Mouse (Mus musculus) spleen, postnatal 14 days (tissue): ENCODE data around the gene Eno2.

Source experiments
- DNase-seq, 2 experiments: peaks; one replicate each; pipeline ENCODE4 v3.0.0; 2021 to 2022; ENCODE audit warnings: low spot score in 2 of 2

Gene Eno2

DNA sequence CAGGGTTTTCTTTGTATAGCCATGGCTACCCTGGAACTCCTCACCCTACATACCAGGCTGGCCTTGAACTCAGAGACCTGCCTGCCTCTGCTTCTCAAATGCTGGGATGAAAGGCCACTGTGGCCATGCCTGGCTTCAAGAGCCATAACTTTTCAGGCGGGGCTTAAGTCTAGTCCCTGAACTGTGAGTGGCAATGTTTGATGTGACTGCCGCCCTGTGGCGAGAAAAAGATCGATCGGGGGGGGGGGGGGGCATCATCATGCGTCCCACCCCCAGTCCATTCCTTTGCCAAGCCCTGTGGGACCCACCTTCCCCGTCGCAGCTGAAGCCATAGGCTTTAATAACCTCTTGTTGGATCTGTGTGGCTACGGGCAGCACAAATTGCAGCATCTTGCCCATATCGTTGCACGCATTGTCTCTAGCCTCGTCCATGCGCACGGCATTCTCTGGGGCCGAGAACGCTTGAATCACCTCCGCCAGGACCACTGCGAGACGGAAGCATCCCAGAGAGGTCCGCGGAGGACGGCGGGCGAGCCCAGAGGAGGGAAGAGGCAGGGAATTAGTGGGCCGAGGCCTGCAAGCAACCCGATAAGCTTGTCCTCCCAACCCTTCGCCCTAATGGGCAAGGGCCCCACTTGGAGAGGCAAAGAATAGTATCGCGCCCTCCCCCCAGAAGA is 29.1 kb downstream of the Eno2 start:
- DNase-seq = peak; percentile 43 to 53

DNA sequence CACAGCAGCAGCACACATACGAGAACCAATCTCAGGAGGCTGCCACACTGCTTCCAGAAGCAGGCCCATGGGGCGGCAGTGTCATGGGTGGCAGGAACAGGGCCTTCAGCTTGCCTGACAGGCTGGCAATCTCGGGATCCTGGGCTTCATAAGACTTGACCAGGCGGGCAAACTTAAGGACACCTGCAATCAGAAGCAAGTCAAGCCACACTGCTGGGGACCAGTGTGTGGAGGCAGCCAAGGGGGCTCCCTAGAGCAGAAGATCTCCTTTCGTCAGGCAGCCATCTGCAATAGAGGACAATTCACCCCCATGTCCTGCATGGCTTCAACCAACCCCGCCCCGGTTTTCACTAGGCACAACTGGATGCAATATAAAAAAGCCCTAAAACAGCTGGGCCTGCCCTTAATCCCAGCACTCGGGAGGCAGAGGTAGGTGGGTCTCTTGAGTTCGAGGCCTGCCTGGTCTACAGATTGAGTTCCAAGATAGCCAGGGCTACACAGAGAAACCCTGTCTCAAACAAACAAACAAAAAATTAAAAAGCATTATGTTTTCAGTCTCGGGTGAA is 30.2 kb downstream of the Eno2 start:
- no peak for DNase-seq

DNA sequence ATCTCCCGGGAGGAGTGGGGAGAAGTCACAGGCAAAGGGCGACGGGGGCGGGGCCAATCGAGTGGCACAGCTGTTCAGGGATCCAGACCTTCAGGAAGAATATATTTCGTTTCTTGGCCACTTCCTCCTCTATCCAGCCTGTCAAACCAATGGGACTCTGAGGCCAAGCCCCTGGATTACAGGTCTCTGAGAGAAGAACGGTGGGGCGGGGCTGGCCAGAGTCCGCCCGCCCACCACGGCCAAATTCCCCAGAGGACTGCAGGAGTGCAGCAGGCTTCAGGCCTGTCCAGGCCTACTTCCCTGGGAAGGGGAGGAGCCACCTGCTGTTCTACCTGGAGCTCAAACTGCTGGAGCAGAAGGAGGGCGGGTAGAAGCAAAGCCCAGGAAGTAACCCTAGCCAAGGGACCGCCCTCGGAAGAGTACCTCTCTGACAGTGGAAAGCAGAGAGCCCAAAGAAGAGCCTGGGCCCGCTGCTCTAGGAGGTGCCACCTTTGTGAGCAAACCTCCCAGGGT is 30.9 kb downstream of the Eno2 start, which contains the start of gene Ptpn6:
TSS of gene Ptpn6 (minus strand) at position 204 of the 513 bp plus-strand sequence.
- DNase-seq = no peak

DNA sequence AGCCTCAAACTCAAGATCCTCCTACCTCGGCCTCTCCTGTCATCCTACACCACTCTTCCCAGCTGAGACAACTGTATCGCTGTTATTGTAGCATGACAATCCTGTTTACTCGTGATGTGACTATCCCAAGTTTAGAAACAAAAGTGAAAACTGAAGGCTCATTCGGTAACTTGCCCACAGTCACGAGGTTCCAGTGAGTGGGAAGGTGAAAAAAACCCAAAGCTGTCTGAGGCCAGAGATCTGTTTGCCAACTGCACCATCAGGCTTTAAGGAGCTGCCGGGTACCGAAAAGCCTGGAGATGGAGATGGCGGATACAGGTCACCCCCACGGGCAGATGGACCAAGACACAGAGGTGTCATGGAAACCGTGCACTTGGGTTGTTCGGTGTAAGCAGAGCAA is 32.4 kb downstream of the Eno2 start:
- no peak for DNase-seq

DNA sequence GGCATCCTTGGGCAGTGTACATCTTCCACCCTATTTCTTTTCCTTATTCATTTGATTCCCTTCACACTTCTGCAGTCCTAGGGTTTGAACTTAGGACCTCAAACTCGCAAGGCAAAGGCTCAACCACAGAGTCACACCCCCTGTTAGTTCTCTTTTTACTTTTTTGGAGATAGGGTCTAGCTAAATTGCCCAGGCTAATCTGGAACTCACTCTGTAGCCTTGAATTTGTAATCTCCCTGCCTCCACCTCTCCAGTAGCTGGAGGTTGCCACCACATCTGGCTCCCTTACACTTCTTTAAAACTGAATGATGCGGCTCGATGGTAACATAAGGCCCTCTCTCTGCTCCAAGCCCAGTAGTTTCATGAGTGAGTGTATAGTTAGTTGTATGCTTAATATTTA is 35.1 kb downstream of the Eno2 start:
- no peak for DNase-seq

DNA sequence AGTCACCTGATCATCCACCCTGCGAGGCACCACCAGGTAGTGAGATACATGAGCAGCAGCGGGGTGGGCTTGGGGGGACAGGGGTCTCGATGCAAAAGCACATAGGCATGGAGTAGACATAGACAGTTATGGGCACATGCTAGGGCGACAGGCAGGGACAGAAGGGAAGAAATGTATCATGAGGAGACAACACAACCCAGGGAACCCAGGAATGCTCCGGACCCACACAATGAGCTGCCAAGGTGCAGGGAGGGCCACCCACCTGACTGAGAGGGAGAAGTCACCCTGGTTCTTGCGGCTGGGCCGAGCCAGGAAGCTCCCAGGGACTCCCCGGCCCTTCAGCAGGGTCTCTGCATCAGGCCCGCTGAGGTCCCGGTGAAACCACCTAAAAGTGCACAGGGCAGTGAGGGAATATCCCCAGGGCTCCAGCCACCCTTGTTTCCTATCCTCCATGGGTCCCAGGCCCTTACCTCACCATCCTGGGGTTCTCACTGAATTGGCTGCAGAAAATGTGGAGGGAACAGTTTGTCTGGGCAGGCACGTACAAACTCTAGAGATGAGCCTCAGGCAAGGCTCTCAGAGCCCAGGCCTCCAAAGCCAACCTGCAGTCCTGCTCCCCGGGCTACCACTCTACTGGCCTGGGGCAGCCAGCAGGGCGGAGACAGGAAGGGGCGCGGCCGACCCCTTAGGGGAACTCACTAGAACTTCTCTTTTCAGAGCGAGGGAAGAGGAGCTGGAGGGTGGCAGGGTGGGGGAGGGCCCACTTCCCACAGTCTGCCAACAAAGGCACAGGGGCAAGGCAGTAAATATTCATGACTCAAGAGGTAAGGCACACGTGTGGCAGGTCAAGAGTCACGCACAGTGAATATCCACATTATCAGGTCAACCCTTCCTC is 36.8 kb downstream of the Eno2 start:
- peak; percentile 71 to 80 for DNase-seq

DNA sequence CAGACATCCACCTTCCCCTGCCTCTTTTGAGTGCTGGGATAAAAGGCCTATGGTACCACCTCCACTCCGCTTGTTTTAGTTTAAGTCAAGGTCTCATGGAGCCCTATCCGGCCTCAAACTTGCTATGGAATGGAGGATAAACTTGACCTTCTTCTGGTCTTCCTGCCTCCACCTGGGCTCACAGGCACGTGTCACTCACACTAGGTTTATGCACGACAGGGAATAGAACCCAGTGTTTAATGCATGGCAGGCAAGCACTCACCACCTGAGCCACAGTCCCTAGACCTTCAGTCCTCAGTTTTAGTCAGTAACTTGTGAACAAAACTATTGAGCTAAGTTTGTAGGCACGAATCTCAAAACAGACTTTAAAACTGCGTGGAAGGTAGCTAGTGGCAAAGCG is 38.4 kb downstream of the Eno2 start:
- no peak for DNase-seq

DNA sequence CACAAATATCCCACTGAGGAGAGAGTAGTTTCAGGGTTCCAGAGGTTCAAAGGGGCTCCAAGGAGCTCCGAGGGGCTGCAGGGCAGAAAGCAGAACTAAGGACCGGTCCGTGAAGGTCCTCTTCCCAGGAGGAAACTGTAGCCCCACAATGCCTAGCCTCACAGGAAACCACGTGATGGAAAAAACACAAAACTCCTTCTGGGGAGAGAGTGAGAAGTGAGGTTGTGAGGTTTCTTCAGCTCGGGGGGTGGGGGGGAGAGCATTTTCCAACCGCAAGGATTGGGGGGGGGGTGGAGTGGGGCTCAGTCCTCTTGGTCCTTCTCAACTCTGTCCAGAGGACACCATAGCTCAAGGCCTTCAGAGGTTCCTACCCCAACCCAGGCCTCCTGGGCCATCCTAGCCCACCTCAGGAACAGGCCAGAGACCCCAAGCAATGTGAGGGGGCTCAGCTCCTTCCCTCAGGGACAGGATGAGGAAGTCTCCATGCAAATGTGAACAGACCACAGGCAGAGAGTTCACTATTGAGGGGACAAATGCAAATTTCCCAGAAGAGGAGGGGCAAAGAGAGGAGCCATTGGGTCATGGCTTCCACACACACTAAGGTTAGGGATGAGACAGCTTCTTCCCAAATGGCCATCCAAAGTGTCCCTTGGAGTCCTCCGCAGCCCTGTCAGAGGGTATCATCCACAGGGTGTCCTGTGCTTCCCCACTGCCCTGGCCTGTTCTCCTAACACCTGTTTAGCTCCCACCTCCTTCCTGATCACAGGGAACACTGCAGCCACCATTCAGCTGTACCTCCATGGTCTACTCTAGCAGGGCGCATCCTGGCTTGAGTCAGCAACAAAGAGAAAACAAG is 39.4 kb downstream of the Eno2 start:
- DNase-seq = no peak

DNA sequence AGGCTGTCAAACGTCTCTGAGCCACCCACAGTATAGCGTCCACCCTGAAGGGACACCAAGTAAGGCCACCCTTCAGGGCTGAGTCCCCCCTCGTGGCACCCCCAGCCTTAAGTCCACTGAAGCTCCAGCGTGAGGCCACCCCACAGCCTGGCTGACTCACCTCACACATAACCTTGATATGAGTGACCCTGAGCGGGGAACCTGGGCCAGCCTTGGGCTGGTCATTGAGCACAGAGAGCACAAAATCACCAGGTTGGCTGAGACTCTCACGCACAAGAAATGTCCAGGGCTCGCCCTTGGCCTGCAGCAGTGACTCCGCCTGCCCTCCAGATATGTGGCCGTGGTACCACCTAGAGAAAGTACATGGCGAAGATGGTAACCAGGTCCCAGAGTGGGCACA is 40.9 kb downstream of the Eno2 start:
- no peak for DNase-seq

DNA sequence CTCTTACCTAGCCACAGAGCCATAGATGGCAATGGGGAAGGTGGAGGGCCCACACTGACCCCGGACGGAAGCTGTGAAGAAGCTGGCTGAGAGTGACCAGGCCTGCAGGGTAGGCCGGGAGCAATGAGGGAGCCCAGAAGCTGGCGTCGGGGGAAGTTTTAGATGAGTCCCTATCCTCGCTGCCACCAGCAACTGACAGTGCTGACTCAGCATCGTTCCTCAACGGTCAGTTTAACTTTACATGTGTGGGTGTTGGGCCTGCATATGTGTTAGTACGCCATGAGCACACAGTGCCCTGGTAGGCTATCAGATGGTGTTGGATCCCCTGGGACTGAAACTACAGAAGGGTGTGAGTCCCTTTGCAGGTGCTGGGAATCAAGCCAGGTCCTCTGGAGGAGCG is 45.0 kb downstream of the Eno2 start:
- no peak for DNase-seq

DNA sequence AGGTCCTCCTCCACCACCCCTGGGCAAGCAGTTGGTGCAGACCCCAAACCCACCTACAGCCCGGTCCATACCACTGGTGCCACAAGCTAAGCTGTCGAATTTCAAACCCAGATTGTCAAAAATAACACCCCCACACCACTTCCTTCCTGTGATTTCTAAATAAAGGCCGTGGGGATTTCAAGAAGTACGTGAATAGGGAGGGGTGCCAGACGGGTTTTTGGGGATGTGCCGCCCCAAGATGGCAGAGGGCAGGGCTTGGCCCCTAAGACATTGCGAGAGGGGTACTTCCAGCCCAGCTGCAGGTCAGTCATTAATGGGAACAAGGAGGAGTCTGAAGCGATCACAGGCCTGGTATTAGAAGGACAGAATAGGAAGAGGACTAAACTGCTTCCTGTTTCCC is 45.9 kb downstream of the Eno2 start:
- DNase-seq = no peak

DNA sequence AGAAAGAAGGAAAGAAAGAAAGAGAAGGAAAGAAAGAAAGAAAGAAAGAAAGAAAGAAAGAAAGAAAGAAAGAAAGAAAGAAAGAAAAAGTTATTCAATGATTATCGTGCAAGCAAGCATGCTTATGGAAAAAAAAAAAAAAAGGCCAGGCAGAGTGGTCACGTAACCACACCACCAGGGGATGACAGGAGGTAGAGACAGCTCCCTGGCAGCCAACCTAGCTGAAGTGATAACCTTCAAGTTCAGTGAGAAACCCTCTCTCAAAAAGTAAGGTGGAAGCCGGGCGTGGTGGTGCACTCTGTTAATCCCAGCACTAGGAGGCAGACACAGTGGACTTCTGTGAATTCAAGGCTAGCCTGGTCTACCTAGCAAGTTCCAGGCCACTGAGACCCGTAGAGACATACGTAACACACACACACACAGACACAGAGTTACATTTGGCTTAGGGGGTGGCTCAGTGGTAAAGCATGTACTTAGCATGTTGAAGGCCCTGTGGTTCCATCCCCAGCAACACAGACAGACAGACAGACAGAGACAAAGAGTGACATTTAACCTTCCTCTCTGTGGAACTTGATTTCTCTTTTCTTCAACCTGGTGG is 46.5 kb downstream of the Eno2 start:
- no peak for DNase-seq

DNA sequence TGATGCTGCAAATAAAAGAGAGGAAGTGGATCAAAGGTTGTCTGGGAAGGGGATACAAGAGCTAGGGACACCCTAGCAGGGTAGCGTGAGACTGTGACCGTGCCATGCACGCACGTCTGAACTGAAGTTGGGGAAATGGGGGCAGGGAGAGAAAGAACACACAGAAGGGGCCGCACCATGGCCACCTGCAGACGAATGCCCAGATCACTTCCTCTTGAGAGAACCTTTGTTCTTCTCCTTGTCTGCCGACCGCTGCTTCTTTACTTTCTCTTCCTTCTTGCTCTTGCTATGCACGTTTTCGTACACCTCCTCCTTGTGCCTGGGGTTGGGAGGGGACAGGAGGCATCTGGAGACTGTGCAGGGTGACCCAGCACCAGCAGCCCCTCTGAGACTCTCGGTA is 48.6 kb downstream of the Eno2 start:
- DNase-seq = no peak

DNA sequence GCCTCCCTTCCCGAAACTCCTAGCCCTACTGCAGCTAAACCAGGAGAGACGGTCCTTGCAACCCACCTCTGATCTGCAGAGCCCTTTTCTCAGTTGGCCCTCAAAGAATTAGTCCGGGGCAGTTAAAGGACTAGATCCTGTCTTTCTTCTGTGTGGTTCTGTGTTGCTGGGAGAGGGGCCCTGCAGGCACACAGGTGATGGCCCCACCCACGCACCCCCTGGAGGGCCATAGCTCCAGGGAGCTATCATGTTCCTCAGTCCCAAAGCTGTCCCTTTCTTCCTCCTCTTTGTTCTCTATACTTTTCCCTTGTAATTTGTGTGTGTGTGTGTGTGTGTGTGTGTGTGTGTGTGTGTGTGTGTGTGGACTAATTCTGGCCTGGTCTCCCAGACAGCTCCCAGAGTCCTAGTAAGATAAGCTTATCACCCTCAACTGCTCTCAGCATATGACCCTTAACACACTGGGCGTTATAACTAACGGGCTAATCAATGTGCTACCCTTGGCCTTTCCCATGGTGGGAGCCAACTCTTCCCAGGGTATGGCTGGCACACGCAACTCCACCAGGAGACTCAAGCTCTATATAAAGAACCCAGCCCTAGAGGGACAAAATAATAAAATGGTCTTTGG is 50.0 kb downstream of the Eno2 start:
- no peak for DNase-seq

DNA sequence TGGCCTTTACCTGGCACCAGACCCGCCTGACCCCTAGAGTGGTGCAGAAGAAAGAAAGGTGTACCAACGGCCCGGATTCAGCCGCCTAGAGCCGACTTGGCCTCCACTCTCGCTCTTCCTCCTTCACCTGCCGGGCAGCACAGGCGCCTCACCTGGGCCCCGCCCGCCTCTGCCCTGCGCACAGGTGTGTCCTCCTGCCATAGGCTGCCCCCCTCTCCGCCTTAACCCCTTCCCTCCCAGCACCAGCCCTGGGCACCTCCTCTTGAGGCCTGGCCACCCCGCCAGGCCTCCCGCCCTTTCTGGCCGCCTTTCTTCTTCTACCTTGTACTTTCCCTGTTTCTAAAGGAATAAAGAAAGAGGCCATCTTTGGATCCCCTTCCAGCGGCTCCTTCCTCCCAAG is 50.8 kb downstream of the Eno2 start:
- DNase-seq = no peak

DNA sequence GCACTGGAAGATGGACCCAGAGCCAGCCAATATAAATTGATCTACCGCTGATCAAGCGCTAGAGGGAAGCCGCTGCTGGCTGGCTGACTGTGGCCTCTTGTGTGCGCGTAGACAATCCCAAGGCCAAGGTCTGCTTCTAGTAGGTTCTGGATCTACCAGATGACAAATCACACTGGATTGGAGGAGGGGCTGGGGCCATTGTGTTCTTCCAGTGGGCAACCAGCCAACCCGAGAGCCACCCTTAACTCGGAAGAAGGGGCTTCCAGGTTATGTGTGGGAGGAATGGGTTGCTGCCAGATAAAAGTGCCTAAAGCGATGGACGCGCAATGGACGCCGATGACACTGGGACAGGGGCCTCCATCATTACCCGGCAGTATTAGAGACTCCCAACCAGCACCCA is 51.5 kb downstream of the Eno2 start:
- DNase-seq = no peak

DNA sequence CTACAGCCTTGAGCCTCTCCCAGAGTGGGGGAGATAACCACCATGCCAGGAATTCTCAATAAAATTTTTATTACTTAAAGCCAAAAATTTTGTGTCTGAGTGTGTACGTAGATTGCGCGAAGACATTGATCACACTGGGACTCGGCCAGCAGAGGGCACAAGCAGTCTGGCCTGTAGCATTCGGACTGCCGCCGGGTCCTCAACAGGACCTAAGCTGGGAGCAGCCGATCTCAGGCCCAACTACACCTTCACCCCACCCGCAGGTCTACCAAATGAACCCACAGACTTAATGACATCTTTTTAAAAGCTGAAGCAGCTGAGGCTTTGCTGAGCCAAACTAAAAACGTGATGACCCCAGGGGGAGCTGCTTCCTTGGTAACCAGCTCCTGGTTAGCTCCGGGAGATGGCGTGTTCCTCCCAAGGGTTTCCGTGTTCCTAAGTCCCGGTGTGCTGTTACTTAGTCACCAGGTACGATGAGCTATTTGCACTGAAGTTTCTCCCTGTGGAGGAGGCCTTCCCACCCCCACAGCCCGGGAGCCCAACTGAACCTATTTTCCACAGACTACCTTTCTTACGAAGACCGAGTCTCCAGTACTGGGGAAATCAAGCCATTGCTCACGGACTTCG is 52.5 kb downstream of the Eno2 start:
- peak in 1 of 2 experiments; percentile 57 for DNase-seq

DNA sequence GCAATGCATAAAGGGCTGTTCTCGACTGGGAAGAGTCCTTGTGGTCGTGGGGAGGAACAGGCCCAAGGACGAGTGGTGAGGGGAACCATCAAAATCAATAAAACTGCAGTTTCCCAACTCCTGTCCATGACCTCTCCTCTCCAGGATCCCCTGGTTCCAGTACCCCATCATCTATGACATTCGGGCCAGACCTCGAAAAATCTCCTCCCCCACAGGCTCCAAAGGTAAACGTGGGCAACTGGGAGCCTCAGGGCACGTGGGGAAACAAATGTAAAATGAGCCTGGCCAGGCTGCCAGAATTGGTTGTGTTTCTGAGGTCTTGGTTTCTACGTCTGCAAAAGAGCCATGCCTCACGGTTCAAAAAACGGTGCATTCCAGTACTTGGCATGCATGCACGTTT is 56.6 kb downstream of the Eno2 start:
- no peak for DNase-seq

DNA sequence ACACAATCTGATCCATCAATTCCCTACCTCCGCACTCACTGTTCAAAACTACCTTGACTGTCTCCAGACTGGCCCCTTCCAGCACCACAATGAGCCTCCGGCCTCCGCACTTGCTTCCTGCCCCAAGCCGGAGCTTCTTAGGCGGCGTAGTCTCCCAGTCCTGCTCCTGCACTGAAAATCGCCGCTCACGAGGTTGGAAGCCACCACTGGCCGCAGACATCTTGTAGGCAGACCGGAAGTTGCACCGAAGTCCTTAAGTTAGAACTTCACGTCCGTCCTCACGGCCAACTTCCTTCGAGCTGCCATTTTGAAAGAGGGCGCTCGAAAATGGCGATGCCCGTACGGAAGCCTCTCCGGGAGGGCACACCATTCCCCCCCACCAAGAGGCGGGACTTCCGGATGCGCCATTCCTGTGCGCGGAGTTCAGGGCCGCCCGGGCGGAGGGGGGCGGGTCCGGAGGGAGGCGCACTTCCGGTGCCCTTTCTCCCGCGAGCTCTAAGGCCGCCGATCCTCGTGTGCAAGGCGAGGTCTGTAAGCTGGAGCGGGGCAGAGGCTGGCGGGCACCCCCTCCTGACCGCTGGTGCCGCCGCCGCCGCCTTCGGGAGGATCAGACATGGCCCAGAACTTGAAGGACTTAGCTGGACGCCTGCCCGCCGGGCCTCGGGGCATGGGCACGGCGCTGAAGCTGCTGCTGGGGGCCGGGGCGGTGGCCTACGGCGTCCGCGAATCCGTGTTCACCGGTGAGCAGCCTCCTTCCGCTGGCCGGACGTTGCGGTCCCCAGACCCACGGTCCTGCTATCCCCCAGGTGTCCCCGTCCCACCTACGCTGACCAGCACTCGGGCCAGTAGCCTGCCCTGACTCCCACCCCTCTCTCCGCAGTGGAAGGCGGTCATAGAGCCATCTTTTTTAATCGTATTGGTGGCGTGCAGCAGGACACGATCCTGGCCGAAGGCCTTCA is 57.4 kb downstream of the Eno2 start, which contains the start of the genes Emg1 and Phb2:
TSS of gene Emg1 (minus strand) at position 355 of the 959 bp plus-strand sequence.
TSS of gene Phb2 (plus strand) at position 513 of the 959 bp plus-strand sequence.
- DNase-seq = peak; percentile 95 to 98
